Mouse (Mus musculus): Measurements from ENCODE around the gene March7.

The March7 gene

DNA sequence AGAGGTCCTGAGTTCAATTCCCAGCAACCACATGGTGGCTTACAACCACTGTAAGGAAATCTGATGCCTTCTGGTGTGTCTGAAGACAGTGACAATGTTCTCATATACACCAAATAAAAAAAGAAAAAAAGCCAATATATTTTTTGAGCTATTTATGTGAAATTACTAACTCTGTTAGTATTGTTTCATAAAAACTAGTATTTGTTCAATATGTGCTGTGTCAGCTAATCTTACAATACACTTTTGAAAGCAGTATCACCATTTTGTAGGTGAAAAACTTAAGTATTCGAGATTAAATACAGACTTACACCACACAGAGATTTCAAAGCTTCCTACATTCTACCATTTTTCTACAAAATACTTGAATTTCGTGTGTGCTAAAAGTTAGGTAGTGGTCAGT is 5.0 kb downstream of the March7 start:
- no peak for DNase-seq (ENCODE audit: low spot score)

- no peak for DNase-seq (ENCODE audit: low spot score)
These were observed 7.0 kb downstream of the March7 start for GRCm38 (mm10) chr2:60216547-60217153.

DNA sequence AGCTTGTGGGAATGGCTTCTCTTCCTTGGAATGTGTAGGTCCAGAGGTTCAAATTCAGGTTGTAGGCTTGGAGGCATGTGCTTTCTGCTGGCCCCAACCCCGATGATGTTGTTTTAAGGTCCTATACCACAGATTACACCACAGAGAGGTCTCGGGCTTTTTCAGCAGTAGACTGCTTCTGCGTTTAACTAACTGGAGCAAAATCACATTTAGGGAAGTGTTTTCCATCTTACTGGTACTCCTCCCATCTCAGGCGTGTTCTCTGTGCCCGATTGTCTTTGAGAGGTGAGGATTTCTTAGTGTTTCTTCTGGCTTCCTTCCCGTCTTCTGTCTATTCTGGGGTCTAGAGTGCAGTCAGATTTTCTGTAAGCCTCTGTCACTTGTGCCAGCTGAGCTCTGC is 7.9 kb downstream of the March7 start:
- DNase-seq (ENCODE audit: low spot score) = no peak

- no peak for DNase-seq (ENCODE audit: low spot score)
These were observed 11.5 kb downstream of the March7 start for GRCm38 (mm10) chr2:60221236-60221635.

DNA sequence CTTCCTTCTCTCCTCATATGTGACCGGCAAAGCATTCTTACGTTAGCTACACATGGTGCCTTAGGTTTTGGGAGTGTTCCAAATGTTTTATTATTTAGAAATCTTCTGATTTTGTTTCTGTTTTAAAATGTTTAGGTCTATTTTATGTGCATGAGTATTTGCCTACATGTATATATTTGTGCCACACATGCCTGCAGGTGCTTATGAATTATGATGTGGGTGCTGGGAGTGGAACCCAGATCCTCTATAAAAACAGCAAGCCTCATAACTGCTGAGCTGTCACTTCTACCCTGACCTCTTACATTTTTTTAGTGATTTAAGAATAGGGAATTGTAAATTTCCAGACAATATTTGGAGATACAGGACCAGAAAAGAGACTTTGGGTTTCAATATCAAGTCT is 12.3 kb downstream of the March7 start:
- DNase-seq (ENCODE audit: low spot score) = no peak

DNA sequence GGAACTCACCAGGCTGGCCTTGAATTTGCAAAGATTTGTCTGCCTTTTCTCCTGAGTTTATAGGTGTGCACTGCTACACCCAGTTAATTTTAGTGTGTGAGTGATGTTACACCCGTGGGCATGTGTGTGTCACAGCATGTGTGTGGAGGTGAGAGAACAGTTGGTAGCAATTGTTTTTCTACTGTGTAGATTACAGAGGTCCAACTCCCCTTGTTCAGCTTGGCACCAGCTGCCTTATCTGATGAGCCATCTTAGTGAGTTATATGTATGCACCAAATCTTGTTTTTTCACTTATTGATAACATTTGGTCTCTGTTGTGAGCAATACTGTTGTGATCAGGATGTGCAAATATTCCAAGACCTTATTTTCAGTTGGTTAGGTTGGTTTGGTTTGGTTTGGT is 13.8 kb downstream of the March7 start:
- no peak for DNase-seq (ENCODE audit: low spot score)

DNA sequence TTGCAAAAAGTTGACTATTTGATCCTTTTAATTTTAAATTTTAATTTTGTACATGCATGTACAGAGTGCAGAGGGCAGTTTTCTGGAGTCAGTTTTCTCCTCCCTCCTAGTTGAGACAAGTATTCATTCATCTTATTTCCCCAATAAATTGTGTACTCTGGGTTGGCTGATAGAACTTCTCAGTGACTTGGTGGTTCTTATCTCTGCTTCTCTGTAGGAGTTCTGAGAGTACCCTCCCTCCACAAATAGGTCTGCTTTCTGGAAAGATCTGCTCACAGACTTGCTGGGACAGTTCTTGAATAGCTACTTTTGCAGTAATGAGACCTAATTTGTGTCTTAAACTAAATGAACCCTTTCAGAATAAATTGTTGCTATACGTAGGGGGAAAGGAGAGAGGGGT is 18.8 kb downstream of the March7 start:
- no peak for DNase-seq (ENCODE audit: low spot score)

DNA sequence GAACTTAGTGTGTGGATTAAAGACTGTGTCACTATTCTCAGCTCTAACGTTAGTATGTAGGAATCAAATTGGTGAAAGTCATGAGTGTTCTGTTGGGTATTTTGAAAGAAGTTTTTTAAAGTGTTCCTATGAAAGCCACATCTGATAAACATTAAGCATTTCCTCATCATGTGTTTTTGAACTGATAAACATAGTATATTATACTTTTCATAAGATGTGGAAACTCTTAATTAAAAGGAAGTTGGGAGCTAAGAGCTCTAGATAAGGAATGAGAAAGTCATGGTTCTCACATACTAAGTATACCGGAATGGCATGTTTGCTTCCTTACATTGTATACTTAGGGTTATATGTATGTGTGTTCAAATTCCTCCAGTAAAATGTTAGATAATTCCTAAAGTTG is 20.7 kb downstream of the March7 start:
- DNase-seq (ENCODE audit: low spot score) = no peak

- no peak for DNase-seq (ENCODE audit: low spot score)
These were observed 23.5 kb downstream of the March7 start for GRCm38 (mm10) chr2:60233147-60233546.

- DNase-seq (ENCODE audit: low spot score) = no peak
These were observed 24.8 kb downstream of the March7 start for GRCm38 (mm10) chr2:60234506-60234905.

GRCm38 (mm10) chr2:60252782-60253181 is 43.1 kb downstream of the March7 start:
- no peak for DNase-seq (ENCODE audit: low spot score)

DNA sequence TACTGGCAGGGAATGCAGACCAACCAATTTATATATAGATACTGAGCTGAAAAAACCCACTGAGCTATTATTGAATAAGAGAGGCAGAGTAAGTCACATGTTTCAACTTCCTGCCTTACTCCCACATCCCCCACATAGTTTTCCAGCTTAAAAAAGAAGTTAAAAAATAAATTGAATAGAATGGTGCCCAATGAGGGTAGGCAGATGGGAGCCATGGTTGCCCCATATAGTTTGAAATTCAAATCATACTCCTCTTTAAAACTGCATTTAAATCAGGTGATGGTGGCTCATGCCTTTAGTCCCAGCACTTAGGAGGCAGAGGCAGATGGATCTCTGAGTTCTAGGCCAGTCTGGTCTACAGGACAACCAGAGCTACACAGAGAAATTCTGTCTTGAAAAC is 43.8 kb downstream of the March7 start:
- DNase-seq (ENCODE audit: low spot score) = no peak

- DNase-seq (ENCODE audit: low spot score) = no peak
These were observed 47.1 kb downstream of the March7 start for GRCm38 (mm10) chr2:60256751-60257150.

DNA sequence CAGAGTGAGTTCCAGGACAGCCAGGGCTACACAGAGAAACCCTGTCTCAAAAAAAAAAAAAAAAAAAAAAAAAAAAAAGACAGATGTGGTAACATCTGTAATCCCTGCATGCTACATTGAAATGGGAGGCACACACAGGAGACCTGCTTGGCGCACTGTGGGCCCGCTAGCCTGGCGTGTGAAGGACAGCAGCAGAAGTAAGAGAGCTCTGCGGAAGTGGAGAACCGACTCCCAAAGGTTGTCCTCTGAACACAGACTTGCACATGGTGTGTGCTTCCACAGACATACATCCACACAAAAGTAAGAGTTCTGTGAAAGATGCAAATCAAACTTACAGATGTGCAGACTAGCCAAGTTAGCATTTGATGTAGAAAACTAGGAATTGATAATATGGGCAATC is 49.5 kb downstream of the March7 start:
- no peak for DNase-seq (ENCODE audit: low spot score)

DNA sequence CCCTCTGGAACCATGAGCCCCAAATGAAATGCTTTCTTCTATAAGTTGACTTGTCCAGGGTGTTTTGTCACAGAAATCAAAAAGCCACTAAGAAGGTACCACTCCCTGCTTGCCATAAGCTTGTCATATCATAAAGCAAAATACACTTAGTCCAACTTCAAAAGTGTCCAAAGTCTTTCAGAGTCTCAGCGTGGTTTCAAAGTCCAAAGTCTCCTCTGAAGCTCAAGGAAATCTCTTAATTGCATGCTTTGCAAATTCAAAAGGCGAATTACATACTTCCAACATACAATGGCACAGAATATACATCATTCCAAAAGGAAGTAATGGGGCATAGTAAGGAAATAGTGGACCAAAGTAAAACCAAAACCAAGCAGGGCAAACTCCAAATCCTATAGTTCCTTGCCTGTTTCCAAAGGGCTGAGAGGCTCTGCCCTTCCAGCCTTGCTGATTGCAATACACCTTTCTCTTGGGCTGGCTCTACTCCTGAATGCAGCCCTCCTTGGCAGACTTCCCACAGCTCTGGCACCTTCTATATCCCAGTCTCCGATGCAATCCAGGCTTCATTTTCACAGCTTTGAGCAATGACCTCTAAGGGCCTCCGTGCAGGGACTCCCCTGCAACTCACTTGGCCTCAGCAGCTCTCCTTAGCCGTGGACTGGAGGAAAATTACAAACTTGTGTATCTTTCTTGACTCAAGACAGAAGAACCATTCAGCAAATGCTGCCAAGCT is 51.1 kb downstream of the March7 start:
- DNase-seq (ENCODE audit: low spot score) = no peak

DNA sequence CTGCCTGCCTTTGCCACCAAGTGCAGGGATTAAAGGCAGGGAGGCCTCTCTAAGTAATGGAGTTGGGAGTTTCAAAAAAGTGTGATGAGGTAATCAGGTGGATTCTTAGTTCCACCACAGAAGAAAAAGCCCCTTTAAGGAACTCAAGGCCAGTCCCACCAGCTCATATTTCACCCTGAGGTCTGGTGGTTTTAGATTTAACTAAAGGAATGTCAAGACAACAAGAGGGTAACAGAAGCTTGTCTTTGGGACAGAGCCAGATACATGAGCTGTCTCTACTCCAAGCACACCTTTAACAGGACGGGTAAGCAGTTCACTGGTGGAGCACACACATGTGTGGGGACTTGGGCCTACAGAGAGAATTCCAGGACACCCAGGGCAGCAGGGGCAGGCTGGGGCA is 57.9 kb downstream of the March7 start:
- no peak for DNase-seq (ENCODE audit: low spot score)

GRCm38 (mm10) chr2:60269856-60270479 is 60.3 kb downstream of the March7 start:
- DNase-seq (ENCODE audit: low spot score) = no peak

- DNase-seq (ENCODE audit: low spot score) = no peak
These were observed 68.9 kb downstream of the March7 start for GRCm38 (mm10) chr2:60278627-60279026.

DNA sequence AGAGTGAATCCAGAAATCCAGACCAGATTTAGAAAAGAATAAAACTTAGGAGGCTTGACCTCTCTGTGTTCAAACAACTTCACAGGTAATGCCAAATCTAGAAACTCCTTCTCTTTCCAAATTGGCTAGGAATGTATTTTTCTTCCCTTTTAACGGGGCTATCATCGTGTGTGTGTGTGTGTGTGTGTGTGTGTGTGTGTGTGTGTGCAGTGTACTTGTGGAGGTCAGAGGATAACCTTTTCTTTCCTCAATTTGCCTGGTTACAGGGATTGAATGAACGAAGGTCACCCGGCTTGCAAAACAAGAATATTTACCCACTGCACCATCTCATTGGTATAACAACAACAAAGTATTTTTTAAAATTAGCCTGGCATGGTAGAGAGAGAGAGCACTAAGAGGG is 72.9 kb downstream of the March7 start:
- no peak for DNase-seq (ENCODE audit: low spot score)

- DNase-seq (ENCODE audit: low spot score) = no peak
These were observed 73.6 kb downstream of the March7 start for GRCm38 (mm10) chr2:60283208-60283750.

DNA sequence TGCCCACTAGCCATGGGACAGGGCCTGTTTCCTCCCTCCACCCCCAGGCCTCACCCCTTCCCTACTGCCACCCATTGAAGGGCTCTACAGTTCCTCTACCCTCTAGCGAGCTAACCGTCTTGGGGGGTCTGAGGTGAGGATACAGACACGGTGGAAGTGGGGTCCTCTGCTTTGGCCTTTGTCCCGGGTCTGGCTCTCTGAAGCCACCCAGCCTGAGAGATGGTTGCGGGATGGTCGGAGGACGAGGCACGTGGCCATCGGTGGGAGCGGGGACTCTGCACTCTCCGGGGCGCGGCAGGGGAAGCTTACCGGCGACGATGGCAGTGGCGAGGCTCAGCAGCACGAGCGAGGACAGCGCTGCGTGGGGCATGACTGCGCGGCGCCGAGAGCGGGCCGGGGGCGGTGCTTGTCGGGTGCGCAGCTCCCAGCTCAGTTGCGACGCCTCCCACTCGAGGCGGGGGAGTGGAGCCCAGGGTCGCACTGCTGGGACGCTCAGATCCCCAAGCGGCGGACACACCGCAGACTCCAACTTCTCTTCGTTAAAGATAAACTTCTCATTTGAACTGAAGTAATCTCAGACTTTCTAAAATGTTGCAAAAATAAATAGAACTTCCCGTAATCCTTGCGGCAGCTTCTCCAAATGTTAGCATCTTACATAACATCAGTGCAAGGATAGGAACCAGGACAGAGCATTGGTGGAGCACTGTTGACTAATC is 74.2 kb downstream of the March7 start:
- DNase-seq (ENCODE audit: low spot score) = peak; percentile 66

GRCm38 (mm10) chr2:60284467-60284821 is 74.8 kb downstream of the March7 start, which contains the start of gene Cd302:
Cd302 (minus strand) TSS chr2:60284488.
- no peak for DNase-seq (ENCODE audit: low spot score)

All from urinary bladder, postnatal 14 days (tissue).